Mouse (Mus musculus): ENCODE measurements around the gene Bloc1s1. TPM values are rescaled to one million over a fixed set of nuclear protein-coding genes. Genes with fewer than 3 reads are reported as not detected.
A peak's percentile ranks its signal among the peaks of the same experiment; 100 is the strongest.

Gene Bloc1s1
- total RNA-seq, 1 experiment, result 90.0 TPM

- peaks cover 5% of the 10 kb centered on the region; the same call in 1 of the 2 replicates for H3K36me3 ChIP-seq (ENCODE audit: control insufficient read depth, insufficient read depth, low read length, poor library complexity, severe bottlenecking)
- peak overlapping the region; percentile 82 to 84 for H3K4me3 ChIP-seq (ENCODE audit: insufficient read depth in 1 of 2, low read depth in 1 of 2, low read length in 2 of 2, poor library complexity in 1 of 2, severe bottlenecking in 1 of 2)
- no peak overlapping the region for H3K9ac ChIP-seq (ENCODE audit: insufficient read depth, low read depth, low read length, poor library complexity, severe bottlenecking)
- in situ Hi-C loops (cut with MboI; ENCODE audit: low sequenced_read_pairs in 2 of 2, unreplicated experiment in 2 of 2), result loop anchor here in 1 of 2 experiments (10.0 kb wide), 1 partner anchor 157 kb away; no protein-coding TSS in a partner anchor
- H3K27ac ChIP-seq (ENCODE audit: insufficient read depth, low read depth, low read length, poor library complexity, severe bottlenecking), result no peak overlapping the region
- TF ChIP-seq CHD2 (IDR thresholded peaks at IDR 0.05; ENCODE audit: low read depth, low read length) (no peak), ZNF384 (IDR thresholded peaks at IDR 0.05; ENCODE audit: low read depth, low read length) (no peak), MAFK (IDR thresholded peaks at IDR 0.05; ENCODE audit: insufficient read depth, low read depth, low read length) (no peak), HCFC1 (IDR thresholded peaks at IDR 0.05; ENCODE audit: borderline replicate concordance, insufficient read depth, low read length) (no peak), ZC3H11A (IDR thresholded peaks at IDR 0.05; ENCODE audit: borderline replicate concordance, low read depth, low read length) (no peak)
- no peak for DNase-seq (ENCODE audit: low read depth, low spot score)
- no peaks in the 10 kb centered on the region for H3K9me3 ChIP-seq (ENCODE audit: control insufficient read depth, insufficient read depth, low read depth, low read length)
- peaks cover 6 to 20% of the 10 kb centered on the region in 2 experiments; a peak in 2 of 4 replicates for H3K4me1 ChIP-seq (ENCODE audit: control insufficient read depth in 2 of 2, insufficient read depth in 2 of 2, low read length in 2 of 2, poor library complexity in 1 of 2)
Observed at GRCm38 (mm10) chr10:128892246-128892645, 31.6 kb downstream of the Bloc1s1 start.

- TF ChIP-seq HCFC1 (IDR thresholded peaks at IDR 0.05; ENCODE audit: borderline replicate concordance, insufficient read depth, low read length) (no peak), MAFK (IDR thresholded peaks at IDR 0.05; ENCODE audit: insufficient read depth, low read depth, low read length) (no peak), CHD2 (IDR thresholded peaks at IDR 0.05; ENCODE audit: low read depth, low read length) (no peak), ZNF384 (IDR thresholded peaks at IDR 0.05; ENCODE audit: low read depth, low read length) (no peak), ZC3H11A (IDR thresholded peaks at IDR 0.05; ENCODE audit: borderline replicate concordance, low read depth, low read length) (no peak)
- Histone ChIP-seq H3K36me3 (ENCODE audit: control insufficient read depth, insufficient read depth, low read length, poor library complexity, severe bottlenecking) (peaks cover 5% of the 10 kb centered on the region; the same call in 1 of the 2 replicates), H3K9ac (ENCODE audit: insufficient read depth, low read depth, low read length, poor library complexity, severe bottlenecking) (peak within 1 kb of the TSS; percentile 72), H3K27ac (ENCODE audit: insufficient read depth, low read depth, low read length, poor library complexity, severe bottlenecking) (no peak within 1 kb of the TSS), H3K9me3 (ENCODE audit: control insufficient read depth, insufficient read depth, low read depth, low read length) (no peaks in the 10 kb centered on the region), H3K4me1 (ENCODE audit: control insufficient read depth in 2 of 2, insufficient read depth in 2 of 2, low read length in 2 of 2, poor library complexity in 1 of 2) (peaks cover 6 to 17% of the 10 kb centered on the region in 2 experiments; a peak in 2 of 4 replicates), H3K4me3 (ENCODE audit: insufficient read depth in 1 of 2, low read depth in 1 of 2, low read length in 2 of 2, poor library complexity in 1 of 2, severe bottlenecking in 1 of 2) (peak within 1 kb of the TSS; percentile 84 to 85)
- no peak for DNase-seq (ENCODE audit: low read depth, low spot score)
- in situ Hi-C loops (cut with MboI; ENCODE audit: low sequenced_read_pairs in 2 of 2, unreplicated experiment in 2 of 2), result loop anchor here in 1 of 2 experiments (10.0 kb wide), 1 partner anchor 157 kb away; no protein-coding TSS in a partner anchor
Observed at GRCm38 (mm10) chr10:128891296-128892094, 32.3 kb downstream of the Bloc1s1 start, which contains the start of gene Gdf11. TSS of gene Gdf11 (minus strand) at chr10:128891718.

DNA sequence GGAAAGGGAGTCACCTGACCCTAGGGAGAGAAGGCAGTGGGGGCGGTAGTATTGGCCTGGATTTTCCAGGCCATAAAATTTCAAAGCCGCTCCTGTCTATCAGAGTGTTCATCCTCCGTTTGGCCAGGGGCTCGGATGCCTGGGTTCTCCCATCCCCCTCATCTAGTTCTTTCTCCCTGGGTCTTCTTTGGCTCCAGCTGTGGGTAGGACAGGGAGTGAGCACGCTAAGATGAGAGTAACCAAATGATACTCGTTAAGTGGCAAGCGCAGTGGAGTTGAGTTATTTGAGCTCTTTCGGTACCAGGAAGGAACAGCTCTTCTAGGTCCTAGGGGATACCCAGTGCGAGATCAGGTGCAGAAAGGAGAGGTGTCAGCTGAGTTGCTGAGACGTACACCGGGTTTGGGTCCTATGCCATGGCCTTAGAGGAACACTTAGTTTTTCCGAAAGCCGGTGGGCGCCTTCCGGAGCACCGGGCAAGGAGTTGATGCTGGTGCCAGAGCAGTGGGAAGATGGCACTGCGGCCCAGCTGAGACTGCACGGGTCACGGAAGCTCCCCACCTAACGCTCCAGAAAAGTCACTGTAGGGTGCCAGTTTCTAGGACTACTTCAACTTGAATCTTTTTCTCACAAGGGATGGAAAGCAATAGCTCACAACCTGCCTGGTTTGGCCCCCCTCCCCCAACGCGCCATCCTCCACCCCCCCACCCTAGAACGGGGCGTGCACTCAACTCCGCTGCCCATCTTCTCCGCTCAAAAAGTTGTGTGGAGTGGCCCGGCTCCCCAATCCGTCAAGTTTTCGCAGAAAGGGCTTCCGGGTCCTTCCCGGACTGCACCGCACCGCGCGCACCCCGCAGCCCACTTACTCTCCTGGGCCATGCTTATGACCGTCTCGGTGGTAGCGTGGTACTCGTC lies 33.2 kb downstream of the Bloc1s1 start:
- TF ChIP-seq MAFK (IDR thresholded peaks at IDR 0.05; ENCODE audit: insufficient read depth, low read depth, low read length), result no peak
- Histone ChIP-seq H3K36me3 (ENCODE audit: control insufficient read depth, insufficient read depth, low read length, poor library complexity, severe bottlenecking) (peaks cover 5% of the 10 kb centered on the region; the same call in 1 of the 2 replicates), H3K9ac (ENCODE audit: insufficient read depth, low read depth, low read length, poor library complexity, severe bottlenecking) (peak overlapping the region; percentile 72), H3K4me1 (ENCODE audit: control insufficient read depth in 2 of 2, insufficient read depth in 2 of 2, low read length in 2 of 2, poor library complexity in 1 of 2) (peaks cover 6 to 20% of the 10 kb centered on the region in 2 experiments; a peak in 2 of 4 replicates), H3K9me3 (ENCODE audit: control insufficient read depth, insufficient read depth, low read depth, low read length) (no peaks in the 10 kb centered on the region), H3K4me3 (ENCODE audit: insufficient read depth in 1 of 2, low read depth in 1 of 2, low read length in 2 of 2, poor library complexity in 1 of 2, severe bottlenecking in 1 of 2) (peak overlapping the region; percentile 84 to 85), H3K27ac (ENCODE audit: insufficient read depth, low read depth, low read length, poor library complexity, severe bottlenecking) (no peak overlapping the region)
- in situ Hi-C loops (cut with MboI; ENCODE audit: low sequenced_read_pairs in 2 of 2, unreplicated experiment in 2 of 2), result loop anchor here in 1 of 2 experiments (10.0 kb wide), 1 partner anchor 156 kb away; no protein-coding TSS in a partner anchor
- DNase-seq (ENCODE audit: low read depth, low spot score), result no peak

GRCm38 (mm10) chr10:128889846-128890245 lies 34.0 kb downstream of the Bloc1s1 start:
- Histone ChIP-seq H3K36me3 (ENCODE audit: control insufficient read depth, insufficient read depth, low read length, poor library complexity, severe bottlenecking) (peaks cover 8% of the 10 kb centered on the region; the same call in 1 of the 2 replicates), H3K27ac (ENCODE audit: insufficient read depth, low read depth, low read length, poor library complexity, severe bottlenecking) (no peak overlapping the region), H3K9ac (ENCODE audit: insufficient read depth, low read depth, low read length, poor library complexity, severe bottlenecking) (no peak overlapping the region), H3K4me1 (ENCODE audit: control insufficient read depth in 2 of 2, insufficient read depth in 2 of 2, low read length in 2 of 2, poor library complexity in 1 of 2) (peaks cover 6 to 23% of the 10 kb centered on the region in 2 experiments; a peak in 2 of 4 replicates), H3K4me3 (ENCODE audit: insufficient read depth in 1 of 2, low read depth in 1 of 2, low read length in 2 of 2, poor library complexity in 1 of 2, severe bottlenecking in 1 of 2) (no peak overlapping the region), H3K9me3 (ENCODE audit: control insufficient read depth, insufficient read depth, low read depth, low read length) (no peaks in the 10 kb centered on the region)
- TF ChIP-seq HCFC1 (IDR thresholded peaks at IDR 0.05; ENCODE audit: borderline replicate concordance, insufficient read depth, low read length) (no peak), ZC3H11A (IDR thresholded peaks at IDR 0.05; ENCODE audit: borderline replicate concordance, low read depth, low read length) (no peak), ZNF384 (IDR thresholded peaks at IDR 0.05; ENCODE audit: low read depth, low read length) (no peak), MAFK (IDR thresholded peaks at IDR 0.05; ENCODE audit: insufficient read depth, low read depth, low read length) (no peak), CHD2 (IDR thresholded peaks at IDR 0.05; ENCODE audit: low read depth, low read length) (no peak)
- in situ Hi-C loops (cut with MboI; ENCODE audit: low sequenced_read_pairs in 2 of 2, unreplicated experiment in 2 of 2), result loop anchor here in 1 of 2 experiments (10.0 kb wide), 1 partner anchor 155 kb away; no protein-coding TSS in a partner anchor
- no peak for DNase-seq (ENCODE audit: low read depth, low spot score)

All from ES-E14 (cell line).